Comparison of ENCODE assay signal across 8 mouse cellular contexts in genomic region chr19:46869526-46869925, GRCm38 (mm10).
DNase-seq lines count a peak whose midpoint lies in the region; ATAC-seq lines count a peak whose summit lies in the region.

No protein-coding gene starts in this region.

- H3K27me3 ChIP-seq in hindbrain, embryonic 16.5 days (replicated peaks; ENCODE audit: control insufficient read depth, insufficient read depth, low read length) = no peaks in the 10 kb centered on the region

- H3K27ac ChIP-seq in hindbrain, embryonic 16.5 days (ENCODE audit: low read depth, low read length) = no peak overlapping the region

- peak; percentile 84; the same call in 1 of the 2 replicates for ATAC-seq in hindbrain, embryonic 16.5 days
- ATAC-seq in megakaryocyte, adult 5-6 weeks (ENCODE audit: poor library complexity, severe bottlenecking) = peak; percentile 93

- 10% methylated on average over 6 of the region's 6 CpGs for WGBS in hindbrain, embryonic 16.5 days

- no peaks in the 10 kb centered on the region for H3K9me3 ChIP-seq in hindbrain, embryonic 16.5 days (ENCODE audit: control insufficient read depth, low read length)

- 0 out of 2 replicates have a peak, but pooled peaks cover 4% of the 10 kb centered on the region for H3K36me3 ChIP-seq in hindbrain, embryonic 16.5 days (ENCODE audit: control insufficient read depth, insufficient read depth, low read length)

- no peak overlapping the region for H3K4me3 ChIP-seq in hindbrain, embryonic 16.5 days (ENCODE audit: low read length)

- no peak overlapping the region for H3K4me2 ChIP-seq in hindbrain, embryonic 16.5 days (ENCODE audit: low read length)

- peak; percentile 77 for DNase-seq in T-cell, adult 2 months (ENCODE audit: low spot score)
- peak; percentile 90 for DNase-seq in cerebellum, postnatal 14 days
- DNase-seq in frontal cortex, postnatal 36 days (ENCODE audit: low spot score in 2 of 2) = peak; percentile 84 to 91
- DNase-seq in layer of hippocampus, postnatal 36 days = peak; percentile 72 to 78
- peak; percentile 87 to 89 for DNase-seq in right cerebral cortex, postnatal 10 days (ENCODE audit: low spot score in 2 of 2)
- DNase-seq in urinary bladder, postnatal 10 days (ENCODE audit: low spot score) = peak; percentile 33

- no peak overlapping the region for H3K9ac ChIP-seq in hindbrain, embryonic 16.5 days (ENCODE audit: low read depth, low read length)

- no peaks in the 10 kb centered on the region for H3K4me1 ChIP-seq in hindbrain, embryonic 16.5 days (ENCODE audit: control insufficient read depth, insufficient read depth, low read depth, low read length)

Comparison
In these comparisons a context has a peak if more than half of its experiments do, and no peak if none do; other contexts are left out.
1. DNase-seq: peak in every context shown above with its lines; median percentile 90 in cerebellum, postnatal 14 days; 88 in right cerebral cortex, postnatal 10 days; 88 in frontal cortex, postnatal 36 days; 77 in T-cell, adult 2 months; 75 in layer of hippocampus, postnatal 36 days; 33 in urinary bladder, postnatal 10 days.